Mouse (Mus musculus): ENCODE data around the gene Rnf31. TPM values are rescaled to one million over a fixed set of nuclear protein-coding genes. Genes with fewer than 3 reads are reported as not detected.

Rnf31 gene
- polyA plus RNA-seq, 1 experiment from 2014 or later = 18.1 TPM

Other genes with a start within 250 kb of the Rnf31 start
- 101 and 106 TPM in 2 replicates for gene Dhrs4, start 113.0 kb upstream of the Rnf31 start, polyA plus RNA-seq (2015; fragmentation: Nextera tagmentation; extraction: Ambion mirVana)
- gene Carmil3, start 101.1 kb upstream of the Rnf31 start, polyA plus RNA-seq (2015; fragmentation: Nextera tagmentation; extraction: Ambion mirVana) = 0.98 and 2.0 TPM in 2 replicates
- gene Cpne6, start 81.3 kb upstream of the Rnf31 start, polyA plus RNA-seq (2015; fragmentation: Nextera tagmentation; extraction: Ambion mirVana) = 0.19 and 0.29 TPM in 2 replicates
- gene Nrl, start 66.7 kb upstream of the Rnf31 start, polyA plus RNA-seq (2015; fragmentation: Nextera tagmentation; extraction: Ambion mirVana) = not detected in 2 replicates
- gene Pck2, start 51.4 kb upstream of the Rnf31 start, polyA plus RNA-seq (2015; fragmentation: Nextera tagmentation; extraction: Ambion mirVana) = 65.3 and 69.4 TPM in 2 replicates
- 72.9 and 81.6 TPM in 2 replicates for gene Dcaf11, start 31.7 kb upstream of the Rnf31 start, polyA plus RNA-seq (2015; fragmentation: Nextera tagmentation; extraction: Ambion mirVana)
- gene A730061H03Rik, start 31.3 kb upstream of the Rnf31 start, polyA plus RNA-seq (2015; fragmentation: Nextera tagmentation; extraction: Ambion mirVana) = 1.3 and 2.4 TPM in 2 replicates
- 4.7 and 5.2 TPM in 2 replicates for gene Fitm1, start 16.1 kb upstream of the Rnf31 start, polyA plus RNA-seq (2015; fragmentation: Nextera tagmentation; extraction: Ambion mirVana)
- gene Psme1, start 13.6 kb upstream of the Rnf31 start, polyA plus RNA-seq (2015; fragmentation: Nextera tagmentation; extraction: Ambion mirVana) = 175 and 179 TPM in 2 replicates
- 6.4 and 7.3 TPM in 2 replicates for gene Emc9, start 6.4 kb upstream of the Rnf31 start, polyA plus RNA-seq (2015; fragmentation: Nextera tagmentation; extraction: Ambion mirVana)
- 247 and 250 TPM in 2 replicates for gene Psme2, start 595 bp upstream of the Rnf31 start, polyA plus RNA-seq (2015; fragmentation: Nextera tagmentation; extraction: Ambion mirVana)
- gene Irf9, start 11.9 kb downstream of the Rnf31 start, polyA plus RNA-seq (2015; fragmentation: Nextera tagmentation; extraction: Ambion mirVana) = 12.9 and 15.6 TPM in 2 replicates
- 23.0 and 23.4 TPM in 2 replicates for gene Rec8, start 26.3 kb downstream of the Rnf31 start, polyA plus RNA-seq (2015; fragmentation: Nextera tagmentation; extraction: Ambion mirVana)
- 72.5 and 78.7 TPM in 2 replicates for gene Ipo4, start 44.2 kb downstream of the Rnf31 start, polyA plus RNA-seq (2015; fragmentation: Nextera tagmentation; extraction: Ambion mirVana)
- 1.5 and 1.8 TPM in 2 replicates for gene Gm49378, start 46.2 kb downstream of the Rnf31 start, polyA plus RNA-seq (2015; fragmentation: Nextera tagmentation; extraction: Ambion mirVana)
- 121 and 125 TPM in 2 replicates for gene Tm9sf1, start 52.1 kb downstream of the Rnf31 start, polyA plus RNA-seq (2015; fragmentation: Nextera tagmentation; extraction: Ambion mirVana)
- gene Tssk4, start 58.5 kb downstream of the Rnf31 start, polyA plus RNA-seq (2015; fragmentation: Nextera tagmentation; extraction: Ambion mirVana) = 0.73 and 0.74 TPM in 2 replicates
- gene Mdp1, start 68.8 kb downstream of the Rnf31 start, polyA plus RNA-seq (2015; fragmentation: Nextera tagmentation; extraction: Ambion mirVana) = 52.0 and 57.0 TPM in 2 replicates
- 62.2 and 67.1 TPM in 2 replicates for gene Gmpr2, start 80.2 kb downstream of the Rnf31 start, polyA plus RNA-seq (2015; fragmentation: Nextera tagmentation; extraction: Ambion mirVana)
- 499 and 508 TPM in 2 replicates for gene Nedd8, start 80.4 kb downstream of the Rnf31 start, polyA plus RNA-seq (2015; fragmentation: Nextera tagmentation; extraction: Ambion mirVana)
- gene Tinf2, start 90.1 kb downstream of the Rnf31 start, polyA plus RNA-seq (2015; fragmentation: Nextera tagmentation; extraction: Ambion mirVana) = 45.5 and 46.2 TPM in 2 replicates
- gene Tgm1, start 122.2 kb downstream of the Rnf31 start, polyA plus RNA-seq (2015; fragmentation: Nextera tagmentation; extraction: Ambion mirVana) = 3.2 and 6.0 TPM in 2 replicates
- gene Rabggta, start 130.6 kb downstream of the Rnf31 start, polyA plus RNA-seq (2015; fragmentation: Nextera tagmentation; extraction: Ambion mirVana) = 34.2 and 35.0 TPM in 2 replicates
- 88.5 and 95.0 TPM in 2 replicates for gene Dhrs1, start 154.0 kb downstream of the Rnf31 start, polyA plus RNA-seq (2015; fragmentation: Nextera tagmentation; extraction: Ambion mirVana)
- 32.6 and 37.8 TPM in 2 replicates for gene Nop9, start 154.0 kb downstream of the Rnf31 start, polyA plus RNA-seq (2015; fragmentation: Nextera tagmentation; extraction: Ambion mirVana)
- gene Cideb, start 166.8 kb downstream of the Rnf31 start, polyA plus RNA-seq (2015; fragmentation: Nextera tagmentation; extraction: Ambion mirVana) = 1.0 and 1.5 TPM in 2 replicates
- gene Ltb4r2, start 169.7 kb downstream of the Rnf31 start, polyA plus RNA-seq (2015; fragmentation: Nextera tagmentation; extraction: Ambion mirVana) = 0.20 and 0.23 TPM in 2 replicates
- 2.6 and 3.5 TPM in 2 replicates for gene Ltb4r1, start 174.3 kb downstream of the Rnf31 start, polyA plus RNA-seq (2015; fragmentation: Nextera tagmentation; extraction: Ambion mirVana)
- 20.0 and 20.8 TPM in 2 replicates for gene Adcy4, start 192.4 kb downstream of the Rnf31 start, polyA plus RNA-seq (2015; fragmentation: Nextera tagmentation; extraction: Ambion mirVana)
- 38.9 and 40.8 TPM in 2 replicates for gene Ripk3, start 197.2 kb downstream of the Rnf31 start, polyA plus RNA-seq (2015; fragmentation: Nextera tagmentation; extraction: Ambion mirVana)
- 48.2 and 48.5 TPM in 2 replicates for gene Nfatc4, start 231.4 kb downstream of the Rnf31 start, polyA plus RNA-seq (2015; fragmentation: Nextera tagmentation; extraction: Ambion mirVana)